Mouse (Mus musculus): ENCODE data around the gene Hic1. TPM values are rescaled to one million over a fixed set of nuclear protein-coding genes. Genes with fewer than 3 reads are reported as not detected.

Gene Hic1
- polyA plus RNA-seq, 1 experiment from 2014 or later, result 1.9 TPM

DNA sequence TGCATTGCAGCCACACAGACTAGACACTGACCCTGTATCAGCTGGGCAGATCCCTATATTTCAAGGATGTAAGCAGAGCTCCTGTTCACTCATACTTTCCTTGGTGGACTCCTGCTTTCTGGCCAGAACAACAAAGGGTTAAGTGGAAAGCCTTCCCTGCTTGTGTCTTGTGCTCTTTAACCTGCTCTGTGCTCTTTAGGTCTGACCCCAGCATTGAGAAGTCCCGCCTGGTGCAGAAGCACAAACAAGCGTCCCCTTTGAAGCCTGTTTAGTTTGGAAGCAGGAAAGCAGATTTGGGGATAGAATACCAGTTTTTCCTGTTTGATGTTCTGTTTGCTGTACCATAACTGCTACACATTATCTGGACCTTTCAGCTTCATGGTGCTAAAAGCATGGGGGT is 11.4 kb downstream of the Hic1 start:
- H3K27ac ChIP-seq (ENCODE audit: low read depth, low read length), result no peak overlapping the region
- ATAC-seq, result no peak
- peaks cover 7% of the 10 kb centered on the region for H3K36me3 ChIP-seq (ENCODE audit: control insufficient read depth, insufficient read depth, low read length)
- H3K4me3 ChIP-seq (ENCODE audit: low read length), result no peak overlapping the region
- H3K9ac ChIP-seq (ENCODE audit: low read depth, low read length), result no peak overlapping the region
- no peaks in the 10 kb centered on the region for H3K9me3 ChIP-seq (ENCODE audit: control insufficient read depth, low read length)
- peaks cover 4% of the 10 kb centered on the region for H3K27me3 ChIP-seq (replicated peaks; ENCODE audit: control insufficient read depth, insufficient read depth, low read length)
- WGBS, result 49% methylated on average over 2 of the region's 2 CpGs
- no peak overlapping the region for H3K4me2 ChIP-seq (ENCODE audit: low read length)
- no peaks in the 10 kb centered on the region for H3K4me1 ChIP-seq (ENCODE audit: control insufficient read depth, insufficient read depth, low read depth, low read length)

DNA sequence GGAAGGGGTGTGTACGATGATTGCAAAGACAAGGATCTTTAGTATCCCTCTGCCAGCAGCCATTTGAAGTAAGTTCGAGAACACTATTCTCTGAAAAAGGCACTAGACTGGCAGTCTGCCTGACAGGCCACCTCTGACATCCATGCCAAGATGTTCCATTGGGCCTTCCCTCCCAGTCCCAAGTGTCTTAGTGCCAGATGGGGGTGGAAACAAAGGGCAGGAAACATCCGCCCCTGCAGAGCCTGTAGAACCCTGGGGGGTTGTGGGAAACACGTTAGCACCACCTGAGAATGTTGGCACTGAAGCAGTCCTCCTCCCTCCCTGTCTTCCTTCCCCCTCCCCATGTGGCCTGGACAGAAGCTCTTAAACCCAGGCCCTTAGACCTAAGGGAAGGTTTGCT is 12.3 kb downstream of the Hic1 start:
- 43% methylated on average over 4 of the region's 4 CpGs for WGBS
- Histone ChIP-seq H3K9ac (ENCODE audit: low read depth, low read length) (no peak overlapping the region), H3K27ac (ENCODE audit: low read depth, low read length) (0 out of 2 replicates have a peak overlapping the region, but pooled peaks have one; percentile 14), H3K9me3 (ENCODE audit: control insufficient read depth, low read length) (no peaks in the 10 kb centered on the region), H3K4me3 (ENCODE audit: low read length) (no peak overlapping the region), H3K4me1 (ENCODE audit: control insufficient read depth, insufficient read depth, low read depth, low read length) (no peaks in the 10 kb centered on the region), H3K36me3 (ENCODE audit: control insufficient read depth, insufficient read depth, low read length) (peaks cover 3% of the 10 kb centered on the region; the same call in 1 of the 2 replicates), H3K27me3 (replicated peaks; ENCODE audit: control insufficient read depth, insufficient read depth, low read length) (no peaks in the 10 kb centered on the region), H3K4me2 (ENCODE audit: low read length) (no peak overlapping the region)
- no peak for ATAC-seq

DNA sequence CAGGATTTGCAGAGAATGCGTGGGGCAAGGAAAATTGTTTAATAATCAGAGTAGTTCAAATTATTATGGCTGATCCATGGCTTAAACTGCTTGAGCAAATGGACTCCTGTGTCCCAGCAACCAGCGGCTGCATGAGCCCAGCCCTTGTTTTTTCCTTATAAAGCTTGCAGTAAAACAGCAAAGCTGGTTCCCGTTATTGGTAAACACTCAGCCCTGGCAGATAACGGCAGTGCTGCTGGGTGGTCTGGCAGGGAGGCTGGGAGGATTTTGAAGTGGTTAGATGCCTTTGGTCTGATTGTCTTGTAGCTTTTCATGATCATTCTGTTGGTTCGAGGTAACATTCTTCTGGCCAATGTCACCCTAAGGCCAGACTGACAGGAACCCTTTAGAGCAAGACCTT is 12.9 kb downstream of the Hic1 start:
- Histone ChIP-seq H3K4me2 (ENCODE audit: low read length) (no peak overlapping the region), H3K27me3 (replicated peaks; ENCODE audit: control insufficient read depth, insufficient read depth, low read length) (no peaks in the 10 kb centered on the region), H3K9me3 (ENCODE audit: control insufficient read depth, low read length) (no peaks in the 10 kb centered on the region), H3K36me3 (ENCODE audit: control insufficient read depth, insufficient read depth, low read length) (peaks cover 3% of the 10 kb centered on the region; the same call in 1 of the 2 replicates), H3K27ac (ENCODE audit: low read depth, low read length) (no peak overlapping the region), H3K4me3 (ENCODE audit: low read length) (no peak overlapping the region), H3K4me1 (ENCODE audit: control insufficient read depth, insufficient read depth, low read depth, low read length) (no peaks in the 10 kb centered on the region), H3K9ac (ENCODE audit: low read depth, low read length) (no peak overlapping the region)
- 70% methylated on average over 5 of the region's 5 CpGs for WGBS
- ATAC-seq, result no peak

DNA sequence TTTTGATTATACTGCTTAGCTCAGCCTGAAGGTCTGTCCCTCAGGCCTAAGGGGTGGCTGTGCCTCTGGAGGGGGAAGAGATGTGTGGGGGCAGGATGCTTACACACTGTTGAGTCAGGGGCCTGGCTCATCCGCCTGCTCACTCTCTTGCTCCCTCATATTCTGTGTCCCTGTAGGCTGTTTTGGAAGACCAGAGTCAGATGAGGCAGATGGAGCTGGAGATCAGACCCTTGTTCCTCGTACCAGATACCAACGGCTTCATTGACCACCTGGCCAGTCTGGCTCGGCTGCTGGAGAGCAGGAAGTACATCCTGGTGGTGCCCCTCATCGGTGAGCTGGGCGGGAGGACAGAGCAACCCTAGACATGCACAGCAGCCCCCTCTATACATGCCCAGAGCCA is 13.3 kb downstream of the Hic1 start:
- Histone ChIP-seq H3K9ac (ENCODE audit: low read depth, low read length) (no peak overlapping the region), H3K4me3 (ENCODE audit: low read length) (no peak overlapping the region), H3K36me3 (ENCODE audit: control insufficient read depth, insufficient read depth, low read length) (peaks cover 3% of the 10 kb centered on the region; the same call in 1 of the 2 replicates), H3K27me3 (replicated peaks; ENCODE audit: control insufficient read depth, insufficient read depth, low read length) (no peaks in the 10 kb centered on the region), H3K4me2 (ENCODE audit: low read length) (no peak overlapping the region), H3K4me1 (ENCODE audit: control insufficient read depth, insufficient read depth, low read depth, low read length) (no peaks in the 10 kb centered on the region), H3K27ac (ENCODE audit: low read depth, low read length) (no peak overlapping the region), H3K9me3 (ENCODE audit: control insufficient read depth, low read length) (no peaks in the 10 kb centered on the region)
- WGBS, result 77% methylated on average over 6 of the region's 6 CpGs
- ATAC-seq, result no peak

DNA sequence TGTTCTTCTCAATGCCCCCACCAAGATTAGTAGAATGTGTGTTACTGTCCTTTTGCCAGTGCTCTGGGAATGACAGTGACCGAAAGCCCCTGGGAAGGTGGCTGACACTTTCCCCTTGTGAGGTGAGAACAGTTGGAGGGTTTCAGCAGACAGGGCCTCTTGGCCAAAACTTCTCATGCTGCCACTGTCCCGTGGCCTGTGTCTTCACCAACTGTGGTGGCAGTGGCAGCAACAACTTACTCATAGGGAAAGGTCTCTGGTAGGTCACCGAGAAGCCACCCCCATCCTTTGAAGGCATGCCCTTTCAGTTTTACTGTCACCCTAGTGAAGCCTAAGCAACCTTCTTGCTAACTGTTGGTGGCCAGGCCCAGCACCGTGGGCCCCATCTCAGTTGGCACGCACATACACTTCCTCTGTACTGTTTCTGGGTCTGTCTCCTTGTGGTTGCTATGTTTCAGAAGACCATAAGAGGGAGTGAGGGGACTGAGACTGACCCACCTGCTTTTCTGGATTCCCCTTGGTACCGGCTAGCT is 15.2 kb downstream of the Hic1 start:
- H3K4me3 ChIP-seq (ENCODE audit: low read length), result no peak overlapping the region
- no peak overlapping the region for H3K27ac ChIP-seq (ENCODE audit: low read depth, low read length)
- H3K4me1 ChIP-seq (ENCODE audit: control insufficient read depth, insufficient read depth, low read depth, low read length), result no peaks in the 10 kb centered on the region
- no peak overlapping the region for H3K9ac ChIP-seq (ENCODE audit: low read depth, low read length)
- WGBS, result 74% methylated on average over 6 of the region's 6 CpGs
- ATAC-seq, result no peak
- no peaks in the 10 kb centered on the region for H3K27me3 ChIP-seq (replicated peaks; ENCODE audit: control insufficient read depth, insufficient read depth, low read length)
- no peaks in the 10 kb centered on the region for H3K9me3 ChIP-seq (ENCODE audit: control insufficient read depth, low read length)
- peaks cover 6% of the 10 kb centered on the region; the same call in 1 of the 2 replicates for H3K36me3 ChIP-seq (ENCODE audit: control insufficient read depth, insufficient read depth, low read length)
- H3K4me2 ChIP-seq (ENCODE audit: low read length), result no peak overlapping the region

DNA sequence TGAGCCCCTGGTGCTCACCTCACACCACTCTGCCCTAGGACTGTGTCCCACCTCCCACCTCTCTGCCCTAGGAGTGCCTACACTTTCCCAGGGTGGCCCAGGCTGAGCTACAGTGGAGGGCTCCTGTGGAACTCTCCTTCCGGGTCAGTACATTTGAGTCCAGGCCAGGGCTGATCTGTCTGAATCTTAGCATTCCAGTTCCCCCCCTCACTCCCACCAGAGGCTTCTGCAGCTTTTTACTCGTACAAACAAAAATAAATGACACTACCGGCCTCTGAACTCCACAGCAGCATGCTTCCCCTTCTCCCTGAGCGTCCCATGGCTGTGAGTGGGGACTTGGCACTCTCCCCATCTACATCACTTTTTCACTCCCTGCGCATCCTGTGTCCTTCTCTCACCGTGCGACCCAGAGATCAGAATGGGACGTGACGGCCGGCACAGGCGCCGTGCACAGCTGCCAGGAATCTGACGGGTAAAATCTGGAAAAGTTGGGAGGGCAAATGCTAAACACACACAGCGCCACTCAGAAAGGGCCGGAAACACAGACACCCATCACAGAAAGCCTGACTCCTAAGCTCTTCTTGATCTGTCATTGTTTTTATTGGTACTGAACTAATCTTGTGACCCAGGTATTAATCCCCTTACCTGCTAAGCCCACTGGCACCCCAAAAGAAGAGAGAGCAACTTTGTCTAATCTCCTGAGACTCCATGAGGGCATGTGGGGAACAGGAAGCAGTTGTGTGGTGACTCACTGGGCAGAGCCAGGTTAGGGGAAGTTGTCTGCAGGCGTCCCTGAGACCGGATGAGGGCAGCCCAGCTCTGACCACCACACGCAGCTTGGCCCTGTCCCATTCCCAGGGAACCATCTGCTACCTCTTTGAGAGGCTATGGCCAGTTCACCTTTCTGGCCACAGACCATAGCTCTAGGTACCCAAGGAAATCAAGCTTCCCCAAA is 16.4 kb downstream of the Hic1 start:
- H3K4me2 ChIP-seq (ENCODE audit: low read length), result no peak overlapping the region
- H3K9ac ChIP-seq (ENCODE audit: low read depth, low read length), result no peak overlapping the region
- H3K4me1 ChIP-seq (ENCODE audit: control insufficient read depth, insufficient read depth, low read depth, low read length), result no peaks in the 10 kb centered on the region; the same call in 1 of the 2 replicates
- H3K27me3 ChIP-seq (replicated peaks; ENCODE audit: control insufficient read depth, insufficient read depth, low read length), result no peaks in the 10 kb centered on the region
- peaks cover 6% of the 10 kb centered on the region; the same call in 1 of the 2 replicates for H3K36me3 ChIP-seq (ENCODE audit: control insufficient read depth, insufficient read depth, low read length)
- peak overlapping the region; percentile 44 for H3K27ac ChIP-seq (ENCODE audit: low read depth, low read length)
- ATAC-seq, result no peak
- H3K4me3 ChIP-seq (ENCODE audit: low read length), result no peak overlapping the region
- H3K9me3 ChIP-seq (ENCODE audit: control insufficient read depth, low read length), result no peaks in the 10 kb centered on the region
- WGBS, result 82% methylated on average over 18 of the region's 18 CpGs

DNA sequence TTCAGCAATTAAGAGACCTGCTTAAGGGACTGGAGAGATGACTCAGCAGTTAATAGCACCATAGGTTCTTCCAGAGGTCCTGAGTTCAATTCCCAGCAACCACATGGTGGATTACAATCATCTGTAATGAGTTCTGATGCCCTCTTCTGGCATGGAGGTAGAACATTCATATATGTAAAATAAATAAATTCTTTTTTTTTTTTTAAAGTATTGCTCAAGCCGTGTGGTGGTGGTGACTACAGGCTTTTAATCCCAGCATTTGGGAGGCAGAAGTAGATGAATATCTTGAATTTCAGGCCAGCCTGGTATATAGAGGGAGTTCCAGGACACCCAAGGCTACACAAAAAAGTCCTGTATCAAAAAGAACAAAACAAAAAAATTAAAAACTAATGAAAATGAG is 19.0 kb downstream of the Hic1 start:
- Histone ChIP-seq H3K27me3 (replicated peaks; ENCODE audit: control insufficient read depth, insufficient read depth, low read length) (no peaks in the 10 kb centered on the region), H3K9me3 (ENCODE audit: control insufficient read depth, low read length) (no peaks in the 10 kb centered on the region), H3K9ac (ENCODE audit: low read depth, low read length) (no peak overlapping the region), H3K27ac (ENCODE audit: low read depth, low read length) (no peak overlapping the region), H3K4me1 (ENCODE audit: control insufficient read depth, insufficient read depth, low read depth, low read length) (peaks cover 12% of the 10 kb centered on the region), H3K4me3 (ENCODE audit: low read length) (no peak overlapping the region), H3K36me3 (ENCODE audit: control insufficient read depth, insufficient read depth, low read length) (peaks cover 6% of the 10 kb centered on the region; the same call in 1 of the 2 replicates), H3K4me2 (ENCODE audit: low read length) (no peak overlapping the region)
- no peak for ATAC-seq
- WGBS, result 86% methylated on average over 1 of the region's 1 CpGs

DNA sequence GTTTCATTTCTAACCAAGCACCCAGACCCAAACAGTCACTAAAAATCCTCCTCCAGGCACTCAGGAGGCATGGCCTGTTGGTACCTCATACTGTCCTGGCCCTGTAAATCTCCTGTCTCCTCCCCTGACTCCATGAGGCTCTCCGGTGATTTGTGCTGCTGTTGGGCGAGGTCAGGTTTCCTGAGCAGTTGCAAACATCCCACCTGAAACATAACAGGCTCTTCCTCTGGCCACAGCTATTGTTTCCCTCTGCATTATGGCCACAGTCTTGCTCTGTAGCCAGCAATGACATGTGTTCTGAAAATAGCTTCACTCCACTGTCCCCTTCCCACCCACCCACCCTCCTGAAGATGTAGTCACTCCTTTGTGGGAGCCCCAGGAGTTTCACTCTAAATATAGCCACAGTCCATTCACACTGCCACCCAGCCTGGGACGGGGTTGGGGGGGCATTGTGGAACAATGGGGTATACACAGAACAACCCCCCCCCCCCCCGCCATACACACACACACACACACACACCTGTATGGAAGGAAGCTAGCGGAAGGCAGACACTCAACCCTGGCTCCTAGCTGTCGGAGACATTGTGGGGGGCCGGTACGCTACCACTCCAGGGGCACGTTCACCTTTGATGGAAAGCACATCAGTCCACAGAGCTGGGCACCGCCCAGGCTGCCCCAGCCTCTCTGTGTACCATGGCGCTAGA is 20.8 kb downstream of the Hic1 start:
- Histone ChIP-seq H3K27me3 (replicated peaks; ENCODE audit: control insufficient read depth, insufficient read depth, low read length) (no peaks in the 10 kb centered on the region), H3K4me3 (ENCODE audit: low read length) (no peak overlapping the region)
- WGBS, result 93% methylated on average over 10 of the region's 11 CpGs

DNA sequence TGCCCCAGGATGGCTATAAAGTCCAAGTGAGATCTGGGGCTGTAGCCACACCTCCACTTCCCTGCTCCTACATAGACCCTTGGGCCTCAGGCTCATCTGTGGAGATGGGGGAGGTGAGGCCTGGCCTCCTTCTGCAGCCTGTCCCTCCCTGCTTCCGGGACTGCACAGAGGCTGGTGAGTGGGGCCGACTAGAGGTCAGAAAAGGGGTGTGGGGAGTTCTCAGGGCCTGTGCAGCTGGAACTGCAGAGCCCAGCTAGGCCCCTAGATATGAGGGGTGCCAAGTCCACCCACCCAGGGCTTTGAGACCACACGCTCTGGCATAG is 21.5 kb downstream of the Hic1 start:
- H3K4me2 ChIP-seq (ENCODE audit: low read length), result no peak overlapping the region
- 46% methylated on average over 3 of the region's 3 CpGs for WGBS
- peak overlapping the region; percentile 74 for H3K27ac ChIP-seq (ENCODE audit: low read depth, low read length)
- H3K9me3 ChIP-seq (ENCODE audit: control insufficient read depth, low read length), result no peaks in the 10 kb centered on the region
- peaks cover 12% of the 10 kb centered on the region for H3K4me1 ChIP-seq (ENCODE audit: control insufficient read depth, insufficient read depth, low read depth, low read length)
- peaks cover 14% of the 10 kb centered on the region; the same call in 1 of the 2 replicates for H3K36me3 ChIP-seq (ENCODE audit: control insufficient read depth, insufficient read depth, low read length)
- ATAC-seq, result no peak
- H3K27me3 ChIP-seq (replicated peaks; ENCODE audit: control insufficient read depth, insufficient read depth, low read length), result no peaks in the 10 kb centered on the region
- no peak overlapping the region for H3K9ac ChIP-seq (ENCODE audit: low read depth, low read length)
- no peak overlapping the region for H3K4me3 ChIP-seq (ENCODE audit: low read length)

More for the DNA sequence above, 20.8 kb downstream of the Hic1 start:
- Histone ChIP-seq H3K4me1 (ENCODE audit: control insufficient read depth, insufficient read depth, low read depth, low read length) (peaks cover 12% of the 10 kb centered on the region), H3K9me3 (ENCODE audit: control insufficient read depth, low read length) (no peaks in the 10 kb centered on the region), H3K36me3 (ENCODE audit: control insufficient read depth, insufficient read depth, low read length) (peaks cover 12% of the 10 kb centered on the region; the same call in 1 of the 2 replicates), H3K9ac (ENCODE audit: low read depth, low read length) (no peak overlapping the region), H3K4me2 (ENCODE audit: low read length) (no peak overlapping the region), H3K27ac (ENCODE audit: low read depth, low read length) (peak overlapping the region; percentile 74)
- peak; percentile 4; the same call in 1 of the 2 replicates for ATAC-seq

Measured in hindbrain, embryonic 16.5 days (tissue).